Comparison of ENCODE assay signal across 14 mouse cellular contexts in the genomic region with DNA sequence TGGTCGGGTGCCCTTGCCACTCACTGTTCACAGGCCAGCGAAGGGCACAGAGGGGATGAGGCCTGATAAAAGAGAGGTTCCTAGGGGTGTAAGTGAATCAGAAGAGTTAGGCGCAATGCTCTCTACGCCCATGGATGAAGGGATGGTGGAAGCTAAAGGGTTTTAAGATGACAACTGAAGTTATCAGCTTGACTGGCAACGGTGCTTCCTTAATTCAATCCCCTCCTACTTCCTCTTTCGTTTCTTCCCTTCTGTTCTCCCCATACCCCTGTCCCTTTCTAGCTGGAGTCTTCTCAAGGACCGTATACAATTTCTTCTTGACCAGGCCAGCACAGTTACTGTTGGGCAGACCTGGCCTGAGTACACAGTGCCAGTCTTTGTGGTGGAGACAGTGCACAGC.
DNase-seq lines count a peak whose midpoint lies in the region; ATAC-seq and TF ChIP-seq lines count a peak whose summit lies in the region.
"Had no signal": no experiment of that assay in that cellular context is flagged by ENCODE, and none has a peak within 500 bp of the region (broad histone marks: within the 10 kb centered on the region; RNA-seq: fewer than 3 reads in every experiment).

No protein-coding gene starts in this region.

- peak overlapping the region; percentile 40 for H3K4me3 ChIP-seq in gastrocnemius, adult 2 months
- H3K4me3 ChIP-seq in limb, embryonic 12.5 days (replicated peaks) = no peak overlapping the region
- no peak overlapping the region for H3K4me3 ChIP-seq in limb, embryonic 10.5 days
- no peak overlapping the region for H3K4me3 ChIP-seq in liver, embryonic 11.5 days (ENCODE audit: low read depth, low read length)
- no peak overlapping the region for H3K4me3 ChIP-seq in small intestine, adult 2 months (ENCODE audit: low read depth, low read length)
- H3K4me3 ChIP-seq: hindbrain, embryonic 15.5 days had no signal

- TF ChIP-seq POLR2A in small intestine, adult 2 months (IDR thresholded peaks at IDR 0.05; ENCODE audit: low read depth, low read length) = no peak

- 65% methylated on average over 7 of the region's 7 CpGs for WGBS in limb, embryonic 12.5 days
- WGBS in limb, embryonic 10.5 days = 85% methylated on average over 7 of the region's 7 CpGs
- 48% methylated on average over 7 of the region's 7 CpGs for WGBS in liver, embryonic 11.5 days
- WGBS in small intestine, adult 2 months = 74% methylated on average over 7 of the region's 7 CpGs

- H3K4me2 ChIP-seq in limb, embryonic 12.5 days = peak overlapping the region; percentile 35
- H3K4me2 ChIP-seq in liver, embryonic 11.5 days = 0 out of 2 replicates have a peak overlapping the region, but pooled peaks have one; percentile 14
- H3K4me2 ChIP-seq: hindbrain, embryonic 15.5 days had no signal

- peaks cover 28% of the 10 kb centered on the region for H3K4me1 ChIP-seq in limb, embryonic 12.5 days (replicated peaks)
- H3K4me1 ChIP-seq in limb, embryonic 10.5 days = peaks cover 14% of the 10 kb centered on the region
- no peaks in the 10 kb centered on the region for H3K4me1 ChIP-seq in liver, embryonic 11.5 days (replicated peaks; ENCODE audit: control insufficient read depth, insufficient read depth, low read length)
- H3K4me1 ChIP-seq in small intestine, adult 2 months (ENCODE audit: control insufficient read depth, insufficient read depth, insufficient read length, low read length) = peaks cover 2% of the 10 kb centered on the region; the same call in 1 of the 2 replicates
- H3K4me1 ChIP-seq: hindbrain, embryonic 15.5 days; megakaryocyte, embryonic 14.5 days had no signal

- no peak overlapping the region for H3K27ac ChIP-seq in gastrocnemius, adult 2 months
- H3K27ac ChIP-seq in limb, embryonic 12.5 days = peak overlapping the region; percentile 62; the same call in 1 of the 2 replicates
- H3K27ac ChIP-seq in limb, embryonic 10.5 days = no peak overlapping the region
- H3K27ac ChIP-seq in liver, embryonic 11.5 days (ENCODE audit: low read depth, low read length) = no peak overlapping the region
- 0 out of 2 replicates have a peak overlapping the region, but pooled peaks have one; percentile 9 for H3K27ac ChIP-seq in small intestine, adult 2 months (ENCODE audit: insufficient read depth, low read depth, low read length)
- H3K27ac ChIP-seq: hindbrain, embryonic 15.5 days; liver, embryonic 14.5 days had no signal

- no peaks in the 10 kb centered on the region for H3K9me3 ChIP-seq in limb, embryonic 12.5 days
- H3K9me3 ChIP-seq in limb, embryonic 10.5 days (replicated peaks) = no peaks in the 10 kb centered on the region
- no peaks in the 10 kb centered on the region for H3K9me3 ChIP-seq in liver, embryonic 11.5 days (ENCODE audit: control insufficient read depth, low read length)
- H3K9me3 ChIP-seq: hindbrain, embryonic 15.5 days had no signal

- no peak for ATAC-seq in limb, embryonic 12.5 days (ENCODE audit: insufficient number of reproducible peaks, insufficient read depth, low FRiP score, low TSS enrichment, low read depth)
- ATAC-seq in liver, embryonic 11.5 days (replicated peaks; ENCODE audit: low FRiP score) = 0 out of 2 replicates have a peak, but pooled peaks have one; percentile 20

- intact Hi-C loops in gastrocnemius, adult 2 months (cut with DNase I) = no loop called here
- intact Hi-C loops in gastrocnemius, postnatal 36 days (cut with DNase I) = no loop called here

- no peaks in the 10 kb centered on the region for H3K36me3 ChIP-seq in limb, embryonic 12.5 days
- no peaks in the 10 kb centered on the region for H3K36me3 ChIP-seq in limb, embryonic 10.5 days
- H3K36me3 ChIP-seq in liver, embryonic 11.5 days (ENCODE audit: control insufficient read depth, insufficient read depth, low read length) = no peaks in the 10 kb centered on the region
- H3K36me3 ChIP-seq in small intestine, adult 2 months (ENCODE audit: control insufficient read depth, insufficient read depth, low read length) = no peaks in the 10 kb centered on the region
- H3K36me3 ChIP-seq: hindbrain, embryonic 15.5 days had no signal

- TF ChIP-seq CTCF in gastrocnemius, adult 2 months (IDR thresholded peaks at IDR 0.05) = no peak
- no peak for TF ChIP-seq CTCF in small intestine, adult 2 months (IDR thresholded peaks at IDR 0.05; ENCODE audit: extremely low read depth, insufficient read length, insufficient replicate concordance, low read depth, low read length)

- DNase-seq in gastrocnemius, adult 2 months = no peak
- DNase-seq in gastrocnemius, postnatal 36 days = no peak
- no peak for DNase-seq in limb, embryonic 10.5 days (ENCODE audit: low spot score)
- no peak for DNase-seq in liver, embryonic 11.5 days (ENCODE audit: low spot score)
- no peak for DNase-seq in cerebellum, adult 9-10 months
- DNase-seq in cerebellum, adult 18-20 months = no peak
- DNase-seq: adrenal gland, adult 2 months; embryo, embryonic 11 days; right cerebral cortex, postnatal 25 days had no signal

- no peaks in the 10 kb centered on the region for H3K27me3 ChIP-seq in limb, embryonic 12.5 days
- no peaks in the 10 kb centered on the region for H3K27me3 ChIP-seq in limb, embryonic 10.5 days (ENCODE audit: low read depth, poor library complexity, severe bottlenecking)
- no peaks in the 10 kb centered on the region for H3K27me3 ChIP-seq in liver, embryonic 11.5 days (replicated peaks; ENCODE audit: control insufficient read depth, insufficient read depth, low read length)
- no peaks in the 10 kb centered on the region for H3K27me3 ChIP-seq in small intestine, adult 2 months (ENCODE audit: control insufficient read depth, insufficient read depth, low read length)
- H3K27me3 ChIP-seq: hindbrain, embryonic 15.5 days had no signal

- H3K9ac ChIP-seq in limb, embryonic 12.5 days (replicated peaks) = no peak overlapping the region
- no peak overlapping the region for H3K9ac ChIP-seq in liver, embryonic 11.5 days (ENCODE audit: low read depth, low read length)
- H3K9ac ChIP-seq: hindbrain, embryonic 15.5 days; liver, embryonic 14.5 days had no signal

Comparison
In these comparisons a context has a peak if more than half of its experiments do, and no peak if none do; other contexts are left out.
1. H3K27ac ChIP-seq: peak in limb, embryonic 12.5 days (single experiment) and small intestine, adult 2 months (single experiment); none in gastrocnemius, adult 2 months (single experiment), limb, embryonic 10.5 days (single experiment) and liver, embryonic 11.5 days (single experiment).